Mouse (Mus musculus) WW6 (cell line): Measurements from ENCODE around the gene Plac1.
"Not testable (repeated sequence)": the region's sequence is repeated elsewhere in the genome, so short reads cannot be mapped to it uniquely, and the experiment has no call there.

ENCODE experiments used
- DNase-seq: peaks from one replicate; pipeline ENCODE4 v3.0.0-alpha.2; 2013; ENCODE audit warnings: low read depth, low spot score

The Plac1 gene

DNA sequence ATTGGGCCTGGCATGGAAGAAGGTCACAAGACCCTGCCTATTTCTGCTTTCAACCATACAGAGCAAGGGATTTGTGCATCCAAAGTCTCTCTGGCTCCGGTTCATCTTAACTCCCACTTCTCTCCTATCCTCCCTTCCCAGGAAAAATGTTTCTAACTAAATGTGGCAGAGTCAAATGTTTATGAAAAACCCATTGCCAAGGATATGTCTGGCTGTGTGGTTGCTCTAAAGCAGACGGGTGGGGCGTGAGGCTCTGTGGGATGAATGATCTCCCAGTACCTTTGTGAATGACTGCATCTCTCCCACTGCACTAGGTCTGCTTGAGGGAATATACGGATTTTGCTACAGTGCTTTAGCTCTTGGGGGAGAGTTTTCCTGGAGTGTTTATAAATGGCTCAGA is 193.9 kb downstream of the Plac1 start:
- no peak for DNase-seq

DNA sequence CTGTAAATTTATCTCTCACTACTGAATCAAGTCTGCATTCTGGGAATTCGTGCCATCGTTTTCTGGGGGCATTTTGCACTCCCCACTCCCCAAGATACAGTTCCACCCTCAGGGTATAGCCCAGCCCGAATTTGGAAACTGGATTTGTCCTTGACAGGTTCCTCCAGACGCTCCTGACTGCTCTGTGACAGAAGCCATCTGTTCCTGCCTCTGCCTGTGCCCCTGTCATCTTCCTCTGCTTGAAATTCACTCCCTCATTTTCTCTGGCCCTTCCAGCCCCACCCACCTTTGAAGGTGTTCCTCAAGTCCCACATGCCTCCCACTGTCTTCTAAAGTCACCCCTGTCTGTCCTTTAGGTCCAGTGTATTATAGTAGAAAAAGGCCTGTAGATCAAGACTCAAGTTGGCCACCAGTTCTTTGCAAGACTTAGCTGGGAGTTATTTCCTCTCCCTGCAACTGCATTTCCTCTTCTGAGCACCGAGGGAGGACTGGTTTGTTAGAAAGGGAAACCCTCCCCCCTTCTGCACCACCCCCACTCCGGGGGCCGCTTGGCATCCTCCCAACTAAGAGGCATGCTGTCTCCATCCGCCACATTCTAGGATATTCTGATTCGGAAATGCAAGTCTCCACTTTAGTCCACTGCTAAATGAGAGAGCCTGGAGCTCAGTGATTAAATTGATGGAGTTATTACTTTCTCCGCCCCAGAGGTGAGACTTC is 194.6 kb downstream of the Plac1 start:
- no peak for DNase-seq

DNA sequence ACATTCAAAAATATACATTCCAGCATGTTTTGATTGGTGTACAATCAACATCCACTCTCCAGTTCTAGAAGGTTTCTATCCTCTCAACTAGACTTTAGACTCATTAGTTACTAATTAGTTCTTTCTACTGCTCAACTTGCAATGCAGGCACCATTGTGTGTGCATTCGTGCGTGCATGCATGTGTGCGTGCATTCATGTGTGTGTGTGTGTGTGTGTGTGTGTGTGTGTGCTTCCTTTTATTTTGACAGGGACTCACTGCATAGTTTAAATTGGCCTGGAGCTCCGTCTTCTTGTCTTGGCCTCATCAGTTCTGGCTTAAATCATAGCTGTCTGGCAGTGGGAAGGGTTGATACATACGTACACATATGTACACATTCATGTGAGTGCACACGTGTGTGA is 198.9 kb downstream of the Plac1 start:
- no peak for DNase-seq

DNA sequence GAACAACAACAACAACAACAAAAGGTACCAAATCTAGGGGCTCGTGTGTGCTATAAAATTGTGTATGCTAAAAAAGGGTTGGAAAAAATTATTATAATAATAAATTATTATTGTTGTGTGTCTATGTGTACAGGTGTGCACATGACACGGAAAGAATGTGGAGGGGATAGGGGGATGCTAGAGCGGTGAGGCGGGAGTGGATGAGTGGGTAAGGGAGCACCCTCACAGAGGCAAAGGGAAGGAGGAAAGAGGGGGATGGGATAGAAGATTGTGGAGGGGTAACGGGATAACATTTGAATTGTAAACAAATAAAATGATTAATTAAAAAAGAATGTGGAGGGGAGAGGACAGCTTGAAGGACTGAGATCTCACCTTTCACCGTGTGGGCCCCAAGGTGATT is 199.8 kb downstream of the Plac1 start:
- DNase-seq, result no peak

DNA sequence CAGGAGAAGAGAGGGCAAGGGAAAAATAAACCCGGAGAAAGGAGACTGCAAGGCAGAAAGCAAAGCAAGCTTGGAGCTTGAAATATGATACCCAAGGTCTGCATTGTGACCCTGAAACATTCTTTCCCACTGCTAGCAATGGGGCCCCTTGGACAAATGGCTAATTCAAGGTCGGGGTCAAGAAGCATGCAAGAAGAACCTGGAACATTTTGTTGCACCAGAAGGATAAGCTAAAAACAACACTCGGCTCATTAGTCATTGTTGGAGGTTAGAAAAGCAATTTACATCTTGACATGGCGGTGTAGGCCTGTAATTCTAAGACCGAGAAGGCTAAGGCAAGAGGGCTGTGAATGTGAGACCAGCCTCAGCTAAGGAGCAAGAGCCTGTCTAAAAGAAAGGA is 200.3 kb downstream of the Plac1 start:
- DNase-seq, result no peak

DNA sequence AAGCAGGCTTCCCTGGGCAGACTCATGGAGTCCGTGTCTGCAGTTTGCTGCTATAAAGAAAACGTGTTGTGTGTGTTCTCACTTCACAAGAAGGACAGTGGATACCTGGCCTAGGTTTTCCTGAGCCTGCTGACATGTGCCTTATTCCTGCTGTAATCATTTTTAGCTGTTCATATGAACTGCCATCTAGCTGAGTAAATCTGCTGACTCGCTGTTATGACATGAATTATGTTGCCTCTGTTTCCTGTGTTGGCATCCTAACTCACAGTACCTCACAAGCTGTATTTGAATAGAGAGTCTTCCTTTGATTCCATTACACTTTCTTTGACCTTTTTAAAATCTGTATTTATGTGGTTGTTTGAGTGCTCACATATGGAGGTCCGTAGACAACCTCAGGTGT is 201.7 kb downstream of the Plac1 start:
- no peak for DNase-seq

DNA sequence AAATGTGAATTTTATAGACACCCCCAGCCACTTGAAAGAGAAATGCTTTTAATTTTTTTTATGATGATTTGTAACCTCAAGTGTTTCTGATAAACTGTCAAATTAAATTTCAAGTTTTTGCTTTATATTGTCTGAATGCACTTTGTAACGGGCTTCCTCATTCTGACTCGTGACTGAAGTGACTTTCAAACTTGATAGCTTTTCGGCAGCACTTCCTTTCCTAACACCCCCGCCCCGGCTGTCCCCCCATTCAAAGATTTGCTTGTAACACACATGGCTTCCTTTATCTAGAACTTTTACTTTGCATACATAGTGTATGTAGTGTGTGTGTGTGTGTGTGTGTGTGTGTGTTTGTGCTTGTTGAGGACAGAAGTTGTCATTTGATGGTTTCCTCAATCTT is 210.4 kb downstream of the Plac1 start:
- DNase-seq, result no peak

DNA sequence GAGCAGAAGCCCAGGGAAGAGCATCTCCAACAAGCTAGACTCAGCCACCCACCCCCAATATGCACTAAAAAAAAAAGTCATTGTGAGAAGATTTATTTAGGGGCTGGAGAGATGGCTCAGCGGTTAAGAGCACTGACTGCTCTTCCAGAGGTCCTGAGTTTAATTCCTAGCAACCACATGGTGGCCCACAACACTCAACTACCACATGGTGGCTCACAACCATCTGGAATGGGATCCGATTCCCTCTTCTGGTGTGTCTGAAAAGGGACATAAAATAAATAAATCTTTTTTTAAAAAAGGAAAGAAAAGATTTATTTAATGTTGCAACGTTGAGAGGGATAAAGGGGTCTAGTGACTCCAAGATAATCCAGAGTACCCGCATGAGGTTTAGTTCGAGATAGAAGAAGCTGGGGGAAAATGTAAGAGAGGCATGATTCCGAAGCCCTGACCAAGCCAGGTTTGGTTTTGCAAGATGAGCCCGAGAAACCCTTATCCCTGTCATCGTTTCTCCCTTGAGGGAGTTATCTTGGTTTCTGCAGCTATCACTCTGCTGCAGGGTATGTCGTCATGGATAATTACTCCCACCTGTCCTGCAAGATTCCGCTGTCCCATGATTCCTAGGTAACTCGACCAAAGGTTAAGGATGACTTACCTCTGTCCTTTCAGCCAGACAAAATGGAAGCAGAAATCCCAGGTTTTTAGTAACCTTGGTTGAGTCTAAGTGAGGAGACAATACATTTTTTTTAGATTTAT is 214.3 kb downstream of the Plac1 start:
- DNase-seq, result no peak

DNA sequence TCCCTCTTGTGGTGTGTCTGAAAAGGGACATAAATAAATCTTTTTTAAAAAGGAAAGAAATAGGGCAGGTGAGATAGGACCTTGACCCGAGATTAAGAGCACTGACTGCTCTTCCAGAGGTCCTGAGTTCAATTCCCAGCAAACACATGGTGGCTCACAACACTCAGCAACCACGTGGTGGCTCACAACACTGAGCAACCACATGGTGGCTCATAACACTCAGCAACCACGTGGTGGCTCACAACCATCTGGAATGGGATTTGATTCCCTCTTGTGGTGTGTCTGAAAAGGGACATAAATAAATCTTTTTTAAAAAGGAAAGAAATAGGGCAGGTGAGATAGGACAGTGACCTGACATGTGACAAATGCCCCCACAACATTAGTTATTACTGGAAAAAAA is 215.6 kb downstream of the Plac1 start:
- DNase-seq, result not testable (repeated sequence)

DNA sequence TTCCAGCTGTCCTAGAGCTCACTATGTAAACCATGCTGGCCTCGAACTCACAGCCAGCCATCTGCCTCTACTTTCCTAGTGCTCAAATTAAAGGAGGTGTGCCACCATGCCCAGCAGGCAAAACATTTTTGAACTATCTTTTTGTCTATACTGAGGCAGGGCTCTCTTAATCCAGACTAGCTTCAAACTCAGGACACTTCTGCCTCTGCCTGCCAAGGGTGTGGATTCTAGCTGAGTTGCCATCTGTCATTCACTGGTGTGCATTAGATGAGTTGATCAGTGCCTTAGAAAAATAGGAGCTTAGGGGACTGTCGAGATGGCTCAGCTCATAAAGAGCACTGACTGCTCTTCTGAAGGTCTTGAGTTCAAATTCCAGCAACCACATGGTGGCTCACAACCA is 216.9 kb downstream of the Plac1 start:
- DNase-seq, result no peak
